Mouse (Mus musculus): ENCODE results near the gene Lta. TPM values are rescaled to one million over a fixed set of nuclear protein-coding genes. Genes with fewer than 3 reads are reported as not detected.

The Lta gene
- polyA plus RNA-seq, 1 experiment from 2014 or later, result 0.21 TPM

GRCm38 (mm10) chr17:35198946-35199345, 6.2 kb downstream of the Lta start:
- no peak overlapping the region for H3K27ac ChIP-seq
- no peaks in the 10 kb centered on the region for H3K36me3 ChIP-seq
- H3K4me1 ChIP-seq, result peaks cover 17% of the 10 kb centered on the region
- H3K9me3 ChIP-seq, result no peaks in the 10 kb centered on the region
- H3K4me2 ChIP-seq, result no peak overlapping the region
- WGBS, result 37% methylated on average over 8 of the region's 8 CpGs
- peaks cover 88% of the 10 kb centered on the region for H3K27me3 ChIP-seq
- no peak overlapping the region for H3K4me3 ChIP-seq
- ATAC-seq (ENCODE audit: borderline replicate concordance, extremely low read depth, low FRiP score, low TSS enrichment), result no peak
- H3K9ac ChIP-seq, result no peak overlapping the region

- Histone ChIP-seq H3K27me3 (peaks cover 83% of the 10 kb centered on the region), H3K4me1 (peaks cover 17% of the 10 kb centered on the region)
Observed at GRCm38 (mm10) chr17:35198029-35198428, 7.1 kb downstream of the Lta start.

DNA sequence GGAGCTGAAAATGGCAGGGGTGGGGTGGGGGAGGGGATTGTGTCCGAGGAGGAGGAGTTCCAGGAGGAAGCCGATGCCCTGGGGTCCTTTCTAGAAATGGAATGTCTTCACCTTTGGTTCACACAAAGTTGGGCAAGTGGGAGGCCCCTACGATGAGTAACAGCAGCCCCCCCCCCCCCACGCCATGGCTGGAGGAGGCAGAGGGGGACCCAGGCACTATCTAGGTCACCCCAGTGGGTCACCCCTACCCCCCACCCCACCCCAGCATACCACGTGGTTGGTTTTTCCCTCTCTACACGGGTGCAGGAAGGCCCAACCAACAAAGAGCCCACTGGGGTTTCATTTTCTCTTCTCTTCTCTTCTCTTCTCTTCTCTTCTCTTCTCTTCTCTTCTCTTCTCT, 8.0 kb downstream of the Lta start:
- H3K4me1 ChIP-seq, result peaks cover 17% of the 10 kb centered on the region
- H3K27me3 ChIP-seq, result peaks cover 74% of the 10 kb centered on the region
- H3K36me3 ChIP-seq, result no peaks in the 10 kb centered on the region
- WGBS, result 42% methylated on average over 6 of the region's 6 CpGs
- H3K9ac ChIP-seq, result no peak overlapping the region
- H3K4me2 ChIP-seq, result no peak overlapping the region
- no peaks in the 10 kb centered on the region for H3K9me3 ChIP-seq
- no peak overlapping the region for H3K4me3 ChIP-seq
- ATAC-seq (ENCODE audit: borderline replicate concordance, extremely low read depth, low FRiP score, low TSS enrichment), result no peak
- H3K27ac ChIP-seq, result no peak overlapping the region

More at GRCm38 (mm10) chr17:35198029-35198428, 7.1 kb downstream of the Lta start:
- Histone ChIP-seq H3K36me3 (no peaks in the 10 kb centered on the region), H3K9ac (no peak overlapping the region), H3K9me3 (no peaks in the 10 kb centered on the region), H3K4me3 (no peak overlapping the region), H3K4me2 (no peak overlapping the region), H3K27ac (no peak overlapping the region)
- ATAC-seq (ENCODE audit: borderline replicate concordance, extremely low read depth, low FRiP score, low TSS enrichment), result no peak
- WGBS, result 45% methylated on average over 7 of the region's 7 CpGs

DNA sequence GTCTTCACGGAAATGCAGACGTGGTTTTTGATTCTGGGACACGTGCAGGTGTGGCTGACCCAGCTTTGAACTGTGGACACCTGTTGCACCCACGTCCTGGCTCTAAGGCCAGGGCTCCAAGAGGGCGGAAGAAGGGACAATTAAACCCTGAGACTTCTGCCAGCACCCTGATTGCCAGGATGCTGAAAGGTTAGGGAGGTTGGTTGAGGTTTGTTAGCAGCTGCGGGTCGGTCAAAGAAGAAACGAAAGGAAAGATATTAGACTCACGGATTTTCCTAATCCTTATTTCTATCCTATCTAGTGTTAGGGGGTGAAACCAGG, 8.9 kb downstream of the Lta start:
- H3K4me1 ChIP-seq, result peaks cover 13% of the 10 kb centered on the region
- no peak for ATAC-seq (ENCODE audit: borderline replicate concordance, extremely low read depth, low FRiP score, low TSS enrichment)
- H3K36me3 ChIP-seq, result no peaks in the 10 kb centered on the region
- no peaks in the 10 kb centered on the region for H3K9me3 ChIP-seq
- no peak overlapping the region for H3K27ac ChIP-seq
- H3K27me3 ChIP-seq, result peaks cover 65% of the 10 kb centered on the region
- WGBS, result 24% methylated on average over 9 of the region's 9 CpGs
- H3K4me3 ChIP-seq, result peak overlapping the region; percentile 42
- H3K4me2 ChIP-seq, result peak overlapping the region; percentile 78
- H3K9ac ChIP-seq, result peak overlapping the region; percentile 38

- Histone ChIP-seq H3K9me3 (no peaks in the 10 kb centered on the region), H3K4me1 (peaks cover 13% of the 10 kb centered on the region), H3K36me3 (no peaks in the 10 kb centered on the region), H3K27me3 (peaks cover 60% of the 10 kb centered on the region), H3K27ac (no peak overlapping the region), H3K4me3 (peak overlapping the region; percentile 42), H3K4me2 (peak overlapping the region; percentile 78), H3K9ac (peak overlapping the region; percentile 38)
- peak; percentile 40; the same call in 1 of the 2 replicates for ATAC-seq (ENCODE audit: borderline replicate concordance, extremely low read depth, low FRiP score, low TSS enrichment)
- WGBS, result under 1% methylated on average over 64 of the region's 66 CpGs
Observed at GRCm38 (mm10) chr17:35195631-35196320, 9.4 kb downstream of the Lta start.

- ATAC-seq (ENCODE audit: borderline replicate concordance, extremely low read depth, low FRiP score, low TSS enrichment), result no peak
- 29% methylated on average over 19 of the region's 19 CpGs for WGBS
Observed at GRCm38 (mm10) chr17:35194844-35195630, 10.1 kb downstream of the Lta start.

GRCm38 (mm10) chr17:35193881-35194843, 11.0 kb downstream of the Lta start, which contains the start of gene Ltb:
Gene Ltb, plus strand, starts transcription at chr17:35194439.
- ATAC-seq (ENCODE audit: borderline replicate concordance, extremely low read depth, low FRiP score, low TSS enrichment), result 0 out of 2 replicates have a peak, but pooled peaks have one; percentile 23
- peaks cover 48% of the 10 kb centered on the region for H3K27me3 ChIP-seq
- peaks cover 13% of the 10 kb centered on the region for H3K4me1 ChIP-seq
- H3K9ac ChIP-seq, result no peak within 1 kb of the TSS; the same call in 1 of the 2 replicates
- WGBS, result 40% methylated on average over 28 of the region's 28 CpGs
- no peak within 1 kb of the TSS; the same call in 1 of the 2 replicates for H3K4me3 ChIP-seq
- peak within 1 kb of the TSS; percentile 78 for H3K4me2 ChIP-seq
- H3K36me3 ChIP-seq, result no peaks in the 10 kb centered on the region
- H3K27ac ChIP-seq, result no peak within 1 kb of the TSS
- no peaks in the 10 kb centered on the region for H3K9me3 ChIP-seq

More at GRCm38 (mm10) chr17:35194844-35195630, 10.1 kb downstream of the Lta start:
- Histone ChIP-seq H3K4me2 (peak overlapping the region; percentile 78), H3K27me3 (peaks cover 53% of the 10 kb centered on the region), H3K36me3 (no peaks in the 10 kb centered on the region), H3K9ac (peak overlapping the region; percentile 38), H3K27ac (no peak overlapping the region), H3K9me3 (no peaks in the 10 kb centered on the region), H3K4me3 (peak overlapping the region; percentile 42), H3K4me1 (peaks cover 13% of the 10 kb centered on the region)

GRCm38 (mm10) chr17:35192924-35193323, 12.2 kb downstream of the Lta start:
- 77% methylated on average over 5 of the region's 5 CpGs for WGBS
- no peak overlapping the region for H3K4me2 ChIP-seq
- H3K36me3 ChIP-seq, result no peaks in the 10 kb centered on the region
- H3K4me3 ChIP-seq, result no peak overlapping the region
- H3K27ac ChIP-seq, result no peak overlapping the region
- peaks cover 40% of the 10 kb centered on the region for H3K27me3 ChIP-seq
- H3K9ac ChIP-seq, result no peak overlapping the region
- no peaks in the 10 kb centered on the region for H3K9me3 ChIP-seq
- peaks cover 13% of the 10 kb centered on the region for H3K4me1 ChIP-seq
- ATAC-seq (ENCODE audit: borderline replicate concordance, extremely low read depth, low FRiP score, low TSS enrichment), result no peak

GRCm38 (mm10) chr17:35191723-35192122, 13.4 kb downstream of the Lta start:
- Histone ChIP-seq H3K36me3 (no peaks in the 10 kb centered on the region), H3K9me3 (no peaks in the 10 kb centered on the region), H3K9ac (no peak overlapping the region), H3K4me2 (no peak overlapping the region), H3K27me3 (peaks cover 32% of the 10 kb centered on the region), H3K27ac (no peak overlapping the region), H3K4me3 (no peak overlapping the region), H3K4me1 (peaks cover 13% of the 10 kb centered on the region)
- 52% methylated on average over 2 of the region's 2 CpGs for WGBS
- ATAC-seq (ENCODE audit: borderline replicate concordance, extremely low read depth, low FRiP score, low TSS enrichment), result no peak

- Histone ChIP-seq H3K4me1 (peaks cover 9% of the 10 kb centered on the region), H3K9ac (no peak overlapping the region), H3K27ac (no peak overlapping the region), H3K27me3 (peaks cover 15% of the 10 kb centered on the region), H3K4me2 (no peak overlapping the region), H3K9me3 (no peaks in the 10 kb centered on the region), H3K4me3 (no peak overlapping the region), H3K36me3 (no peaks in the 10 kb centered on the region)
- WGBS, result 62% methylated on average over 4 of the region's 4 CpGs
- ATAC-seq (ENCODE audit: borderline replicate concordance, extremely low read depth, low FRiP score, low TSS enrichment), result no peak
Observed at GRCm38 (mm10) chr17:35190096-35190495, 15.1 kb downstream of the Lta start.

DNA sequence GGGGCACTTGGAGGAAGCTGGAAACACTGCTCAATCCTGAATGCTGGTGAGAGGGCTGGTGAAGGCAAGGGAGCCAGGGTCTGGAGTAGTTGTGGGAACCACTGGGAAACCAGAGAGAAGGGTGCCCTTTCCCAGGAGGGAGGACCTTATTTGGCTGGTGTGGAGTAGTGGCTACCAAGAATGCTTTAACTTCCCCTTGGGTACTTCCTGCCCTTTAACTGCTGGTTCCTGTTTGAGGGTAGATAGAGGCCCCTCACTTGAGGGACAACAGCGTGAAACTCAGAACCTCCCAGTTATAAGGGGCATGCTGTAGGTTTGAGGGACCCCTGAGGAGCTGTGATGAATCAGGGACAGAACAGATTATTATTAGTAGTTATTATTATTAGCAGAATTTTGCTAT, 16.0 kb downstream of the Lta start:
- no peak for ATAC-seq (ENCODE audit: borderline replicate concordance, extremely low read depth, low FRiP score, low TSS enrichment)
- no peak overlapping the region for H3K4me2 ChIP-seq
- no peaks in the 10 kb centered on the region for H3K36me3 ChIP-seq
- H3K9ac ChIP-seq, result no peak overlapping the region
- H3K4me1 ChIP-seq, result peaks cover 9% of the 10 kb centered on the region
- peaks cover 6% of the 10 kb centered on the region; the same call in 1 of the 2 replicates for H3K27me3 ChIP-seq
- WGBS, result 41% methylated on average over 1 of the region's 1 CpGs
- H3K27ac ChIP-seq, result no peak overlapping the region
- H3K9me3 ChIP-seq, result no peaks in the 10 kb centered on the region
- H3K4me3 ChIP-seq, result no peak overlapping the region
